Mouse (Mus musculus) myocyte (in vitro differentiated cells): ENCODE data around the gene Taf1b. TPM values are rescaled to one million over a fixed set of nuclear protein-coding genes. Genes with fewer than 3 reads are reported as not detected.
A peak's percentile ranks its signal among the peaks of the same experiment; 100 is the strongest.
"Not testable (repeated sequence)": the region's sequence is repeated elsewhere in the genome, so short reads cannot be mapped to it uniquely, and the experiment has no call there.

Experiments used
- H3K27me3 ChIP-seq: one replicate; pipeline ENCODE4 v1.6.1; 2011; ENCODE audit not compliant: control insufficient read depth, insufficient read depth, insufficient read length
- H3K36me3 ChIP-seq: one replicate; pipeline ENCODE4 v1.6.1; 2011; ENCODE audit not compliant: control insufficient read depth, insufficient read depth
- H3K4me2 ChIP-seq: one replicate; pipeline ENCODE4 v1.6.1; 2011; ENCODE audit warnings: low read depth, control low read depth
- H3K4me3 ChIP-seq: one replicate; pipeline ENCODE4 v1.5.1; 2011; ENCODE audit warnings: mild to moderate bottlenecking, control low read depth, moderate library complexity
- H3K79me2 ChIP-seq: one replicate; pipeline ENCODE4 v1.6.1; 2011; ENCODE audit not compliant: control insufficient read depth, insufficient read depth
- H3ac ChIP-seq: one replicate; pipeline ENCODE4 v1.6.1; 2011; ENCODE audit not compliant: control insufficient read depth, insufficient read length
- CEBPB ChIP-seq: IDR thresholded peaks from 2 replicates; pipeline ENCODE4 v1.6.1; 2011; ENCODE audit warnings: mild to moderate bottlenecking, moderate library complexity; ENCODE audit not compliant: poor library complexity, insufficient read depth, severe bottlenecking
- E2F4 ChIP-seq: IDR thresholded peaks from one replicate; pipeline ENCODE4 v1.6.1; 2011; ENCODE audit warnings: mild to moderate bottlenecking, control low read depth, moderate library complexity; ENCODE audit not compliant: insufficient read depth
- MAX ChIP-seq: IDR thresholded peaks from one replicate; pipeline ENCODE4 v1.6.1; 2011; ENCODE audit warnings: low read depth, mild to moderate bottlenecking, control low read depth
- MYOD1 ChIP-seq, 3 experiments: IDR thresholded peaks; one replicate each; pipeline ENCODE4 v1.6.1; 2011; ENCODE audit warnings: control low read depth in 2 of 3, low read depth in 2 of 3, mild to moderate bottlenecking in 2 of 3, moderate library complexity in 1 of 3; ENCODE audit not compliant: insufficient read length in 2 of 3, control insufficient read depth in 1 of 3
- MYOG ChIP-seq, 3 experiments: IDR thresholded peaks; one replicate each; pipeline ENCODE4 v1.6.1; 2011; ENCODE audit warnings: control low read depth in 2 of 3, low read depth in 2 of 3, mild to moderate bottlenecking in 2 of 3; ENCODE audit not compliant: insufficient read length in 2 of 3, control insufficient read depth in 1 of 3, insufficient read depth in 1 of 3
- POLR2A ChIP-seq: IDR thresholded peaks from one replicate; pipeline ENCODE4 v1.6.1; 2011; ENCODE audit warnings: low read depth, mild to moderate bottlenecking, control low read depth, moderate library complexity; ENCODE audit not compliant: insufficient read length
- POLR2AphosphoS2 ChIP-seq: IDR thresholded peaks from one replicate; pipeline ENCODE4 v1.6.1; 2011; ENCODE audit warnings: low read depth, control low read depth; ENCODE audit not compliant: insufficient read length
- REST ChIP-seq: IDR thresholded peaks from one replicate; pipeline ENCODE4 v1.6.1; 2011; ENCODE audit warnings: mild to moderate bottlenecking, control low read depth, moderate library complexity; ENCODE audit not compliant: insufficient read depth, insufficient read length
- SRF ChIP-seq: IDR thresholded peaks from one replicate; pipeline ENCODE4 v1.6.1; 2011; ENCODE audit warnings: low read depth; ENCODE audit not compliant: control insufficient read depth, insufficient read length
- TCF12 ChIP-seq: IDR thresholded peaks from one replicate; pipeline ENCODE4 v1.6.1; 2011; ENCODE audit warnings: mild to moderate bottlenecking, control low read depth; ENCODE audit not compliant: poor library complexity, insufficient read depth, severe bottlenecking
- TCF3 ChIP-seq: IDR thresholded peaks from one replicate; pipeline ENCODE4 v1.6.1; 2011; ENCODE audit warnings: low read depth, control low read depth; ENCODE audit not compliant: insufficient read length
- USF1 ChIP-seq: IDR thresholded peaks from one replicate; pipeline ENCODE4 v1.6.1; 2011; ENCODE audit warnings: low read depth, mild to moderate bottlenecking, control low read depth, moderate library complexity
- polyA plus RNA-seq: library from polyadenylated mRNA; unstranded; fragments of >200 nt; fragmentation: generic; extraction: Trizol; gene quantifications from one replicate; pipeline ENCODE4 v1.2.1, GENCODE M21; 2012; ENCODE audit warnings: missing spikeins

Taf1b gene
- 15.1 TPM for polyA plus RNA-seq

DNA sequence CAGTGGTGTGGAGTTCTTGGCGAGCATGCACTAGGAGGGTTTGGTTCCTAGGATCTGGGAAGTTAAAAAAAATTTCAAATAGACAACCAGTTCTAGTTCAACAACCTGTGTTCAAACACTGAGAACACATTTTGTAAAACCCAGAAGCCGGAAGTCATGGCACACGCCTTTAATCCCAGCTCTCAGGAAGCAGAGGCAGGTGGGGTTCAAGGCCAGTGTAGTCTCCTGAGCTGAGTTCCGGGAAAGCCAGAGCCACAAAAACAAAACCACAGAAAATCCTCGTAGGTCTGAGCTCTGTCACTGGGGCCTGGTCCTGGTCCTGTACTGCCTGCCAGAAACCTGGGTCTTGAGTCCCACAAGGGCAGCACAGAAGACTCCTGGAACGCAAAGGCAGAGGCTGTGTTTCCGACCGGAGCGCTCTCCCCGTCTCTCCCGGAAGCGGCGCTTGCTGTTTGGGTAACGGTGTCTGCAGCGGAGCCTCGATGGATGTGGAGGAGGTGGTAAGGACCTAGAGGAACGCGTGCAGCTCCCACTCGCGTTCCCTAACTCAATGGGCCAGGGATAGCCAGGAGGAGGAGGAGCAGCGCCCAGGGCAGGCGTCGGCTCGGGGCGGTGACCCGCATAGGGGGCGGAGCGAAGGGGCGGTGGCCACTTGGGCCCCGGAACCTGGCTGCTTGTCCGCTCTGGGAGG, at the start of gene Taf1b:
Gene Taf1b (plus strand): TSS at position 210 of the 691 bp plus-strand sequence.
- no peak for TF ChIP-seq SRF
- TF ChIP-seq POLR2A: peak; percentile 51
- Histone ChIP-seq H3K36me3 (no peaks in the 10 kb centered on the region), H3ac (peak within 1 kb of the TSS; percentile 19)

DNA sequence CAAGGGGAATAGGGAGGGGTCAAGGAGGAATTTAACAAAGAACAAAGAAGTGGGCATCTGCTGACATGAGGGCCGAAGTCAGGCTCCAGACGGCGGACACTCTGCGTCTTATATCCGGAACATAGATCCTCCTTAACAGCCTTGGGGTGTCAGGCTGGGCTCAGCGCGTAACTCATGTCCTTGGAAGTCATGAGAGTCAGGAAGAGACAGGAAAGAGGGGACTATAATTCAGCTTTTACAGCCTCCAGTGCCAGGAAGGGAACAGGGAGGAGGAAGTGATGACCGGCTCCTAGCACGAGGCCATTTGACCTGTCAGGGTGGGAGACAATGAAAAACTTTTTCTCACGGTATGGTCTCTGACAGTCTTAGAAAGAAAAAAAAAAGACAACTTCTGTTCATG, 37.8 kb upstream of the Taf1b start:
- Histone ChIP-seq H3K4me3 (no peak overlapping the region), H3ac (no peak overlapping the region), H3K36me3 (no peaks in the 10 kb centered on the region), H3K4me2 (no peak overlapping the region), H3K27me3 (no peaks in the 10 kb centered on the region), H3K79me2 (no peaks in the 10 kb centered on the region)
- TF ChIP-seq TCF3 (no peak), REST (no peak), CEBPB (no peak), POLR2A (no peak), TCF12 (no peak), MAX (no peak), SRF (no peak), USF1 (no peak), E2F4 (no peak), MYOG (IDR thresholded peaks at IDR 0.05; ENCODE audit: control insufficient read depth in 1 of 3, insufficient read depth in 1 of 3, insufficient read length in 2 of 3, low read depth in 2 of 3) (no peak), POLR2AphosphoS2 (no peak), MYOD1 (IDR thresholded peaks at IDR 0.05; ENCODE audit: control insufficient read depth in 1 of 3, insufficient read length in 2 of 3, low read depth in 2 of 3) (no peak)

More for the DNA sequence above, at the start of gene Taf1b:
- Histone ChIP-seq H3K4me3 (peak within 1 kb of the TSS; percentile 30), H3K4me2 (peak within 1 kb of the TSS; percentile 69), H3K79me2 (no peaks in the 10 kb centered on the region), H3K27me3 (no peaks in the 10 kb centered on the region)

DNA sequence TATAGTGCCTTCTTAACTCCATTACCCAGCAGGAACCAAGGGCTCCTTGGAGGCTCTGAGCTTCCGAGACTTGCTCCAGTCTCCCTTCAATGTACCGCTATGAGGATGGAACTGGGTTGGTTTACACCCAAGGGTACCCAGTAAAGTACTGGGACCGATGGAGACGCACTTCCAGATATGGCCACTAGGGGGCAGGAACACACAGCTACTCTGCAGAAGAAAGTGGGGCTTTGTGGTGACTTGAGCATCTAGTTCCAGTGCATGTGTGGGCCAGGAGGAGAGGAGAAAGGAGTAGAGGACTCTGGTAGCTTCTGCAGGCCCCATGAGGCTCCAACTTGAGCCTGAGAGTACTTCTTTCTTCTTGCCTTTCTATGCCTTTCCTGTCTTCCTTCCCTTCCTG, 36.0 kb upstream of the Taf1b start:
- H3K79me2 ChIP-seq, H3K4me2 ChIP-seq, H3ac ChIP-seq, H3K27me3 ChIP-seq, H3K4me3 ChIP-seq, H3K36me3 ChIP-seq: not testable (repeated sequence)

DNA sequence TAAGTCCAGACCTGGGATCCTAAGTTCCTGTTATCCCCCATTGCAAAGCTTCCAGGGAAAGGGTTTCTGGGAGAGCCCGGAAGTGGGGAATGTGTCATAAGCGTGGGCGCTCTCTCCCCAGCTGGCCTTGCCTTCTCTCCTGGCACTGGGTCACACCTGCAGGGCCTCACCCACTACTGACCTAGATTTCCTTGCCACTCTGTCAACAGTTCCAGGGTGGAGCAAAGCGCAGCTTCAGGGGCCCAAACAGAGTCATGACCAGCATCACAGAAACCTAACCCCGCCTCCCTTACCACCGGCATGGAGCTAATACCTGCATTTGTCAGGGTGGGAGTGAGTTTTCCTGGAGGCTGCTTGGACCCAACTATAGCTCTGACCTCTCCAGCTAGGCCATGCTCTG, 34.7 kb upstream of the Taf1b start:
- not testable (repeated sequence) for H3K4me2 ChIP-seq, H3K4me3 ChIP-seq, H3K79me2 ChIP-seq, H3K27me3 ChIP-seq, H3K36me3 ChIP-seq, H3ac ChIP-seq

DNA sequence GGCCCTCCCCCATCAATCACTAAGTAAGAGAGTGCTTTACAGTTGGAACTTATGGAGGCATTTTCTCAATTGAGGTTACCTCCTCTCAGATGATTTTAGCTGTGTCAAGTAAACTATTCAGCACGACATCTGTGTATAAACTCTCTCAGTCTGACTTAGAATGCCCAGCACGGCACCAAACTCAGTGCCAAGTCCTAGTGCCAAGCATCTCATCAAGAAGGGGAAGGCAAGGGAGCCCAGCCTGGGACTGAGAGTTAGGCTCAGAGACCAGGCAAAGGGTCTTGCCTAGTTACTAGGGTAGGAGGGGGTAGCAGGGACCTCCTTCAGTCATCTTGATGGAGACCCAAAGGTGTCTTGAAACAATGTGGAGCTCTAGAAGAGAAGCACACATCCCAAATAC, 29.2 kb upstream of the Taf1b start:
- Histone ChIP-seq H3ac (no peak overlapping the region), H3K4me2 (no peak overlapping the region), H3K4me3 (no peak overlapping the region), H3K79me2 (no peaks in the 10 kb centered on the region), H3K27me3 (peaks cover 8% of the 10 kb centered on the region), H3K36me3 (no peaks in the 10 kb centered on the region)
- TF ChIP-seq MYOD1 (IDR thresholded peaks at IDR 0.05; ENCODE audit: control insufficient read depth in 1 of 3, insufficient read length in 2 of 3, low read depth in 2 of 3): no peak
- TF ChIP-seq SRF: no peak
- TF ChIP-seq POLR2AphosphoS2: no peak
- no peak for TF ChIP-seq CEBPB
- TF ChIP-seq MAX: no peak
- TF ChIP-seq TCF12: no peak
- no peak for TF ChIP-seq E2F4
- no peak for TF ChIP-seq MYOG (IDR thresholded peaks at IDR 0.05; ENCODE audit: control insufficient read depth in 1 of 3, insufficient read depth in 1 of 3, insufficient read length in 2 of 3, low read depth in 2 of 3)
- no peak for TF ChIP-seq TCF3
- TF ChIP-seq POLR2A: no peak
- TF ChIP-seq USF1: no peak
- TF ChIP-seq REST: no peak

DNA sequence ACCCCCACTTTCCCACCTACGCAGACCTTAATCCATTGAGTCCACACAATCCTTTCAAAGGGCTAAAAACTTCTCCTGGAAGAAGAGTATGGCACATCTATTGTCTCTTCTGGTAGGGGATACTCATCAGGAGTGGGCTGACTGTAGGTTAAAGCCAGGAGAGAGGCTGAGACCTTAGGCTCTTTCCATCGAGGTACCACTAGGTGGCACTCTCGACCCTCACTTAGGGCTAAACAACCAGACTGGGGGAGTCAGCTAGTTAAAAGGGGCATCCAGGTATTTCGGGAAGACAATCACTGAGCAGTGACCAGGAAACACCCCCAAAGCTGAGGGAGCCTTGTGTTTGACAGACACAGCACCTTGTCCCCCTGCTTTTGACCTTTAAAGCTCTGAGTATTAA, 27.2 kb upstream of the Taf1b start:
- Histone ChIP-seq H3K79me2 (no peaks in the 10 kb centered on the region), H3K4me3 (no peak overlapping the region), H3K4me2 (no peak overlapping the region), H3ac (no peak overlapping the region), H3K36me3 (no peaks in the 10 kb centered on the region), H3K27me3 (peaks cover 8% of the 10 kb centered on the region)
- TF ChIP-seq CEBPB: no peak
- TF ChIP-seq POLR2A: no peak
